Mouse (Mus musculus) G1E (cell line): ENCODE measurements around the gene Tenm2.

Experiments
- CTCF ChIP-seq: IDR thresholded peaks from 2 replicates; pipeline ENCODE4 v1.5.1; 2012; ENCODE audit warnings: low read depth, low read length, inconsistent platforms, mixed read lengths
- GATA1 ChIP-seq: IDR thresholded peaks from 2 replicates; pipeline ENCODE4 v1.6.1; 2012; ENCODE audit warnings: borderline replicate concordance, low read length, inconsistent platforms, mixed read lengths
- TAL1 ChIP-seq: conservative IDR thresholded peaks from 2 replicates; pipeline ENCODE4 v1.6.1; 2012; ENCODE audit warnings: low read depth, low read length, inconsistent platforms, mixed read lengths

DNA sequence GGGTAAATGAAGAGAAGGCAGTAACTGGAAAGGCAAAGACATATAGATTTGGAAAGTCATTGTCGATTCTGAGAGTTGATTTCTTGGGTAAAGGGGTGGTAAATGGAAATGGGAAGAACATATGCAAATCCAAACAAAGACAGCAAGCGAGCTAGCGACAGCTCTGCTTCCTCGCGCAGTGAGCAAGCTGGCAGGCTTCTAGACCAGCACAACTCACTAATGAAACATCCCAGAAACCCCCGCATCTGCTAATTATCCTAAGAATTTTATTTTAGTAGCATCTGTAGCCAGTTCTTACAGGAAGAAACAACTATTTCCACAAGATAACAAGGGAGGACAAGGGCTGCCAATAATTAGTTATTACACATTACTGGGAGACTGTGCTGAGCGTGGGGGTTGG lies 727.5 kb downstream of the Tenm2 start:
- TF ChIP-seq TAL1: no peak
- TF ChIP-seq GATA1: no peak
- TF ChIP-seq CTCF: no peak
